Mouse (Mus musculus): ENCODE measurements around the gene Rbm42. TPM values are rescaled to one million over a fixed set of nuclear protein-coding genes. Genes with fewer than 3 reads are reported as not detected.

Gene Rbm42
- polyA plus RNA-seq, 1 experiment: 46.0 TPM

DNA sequence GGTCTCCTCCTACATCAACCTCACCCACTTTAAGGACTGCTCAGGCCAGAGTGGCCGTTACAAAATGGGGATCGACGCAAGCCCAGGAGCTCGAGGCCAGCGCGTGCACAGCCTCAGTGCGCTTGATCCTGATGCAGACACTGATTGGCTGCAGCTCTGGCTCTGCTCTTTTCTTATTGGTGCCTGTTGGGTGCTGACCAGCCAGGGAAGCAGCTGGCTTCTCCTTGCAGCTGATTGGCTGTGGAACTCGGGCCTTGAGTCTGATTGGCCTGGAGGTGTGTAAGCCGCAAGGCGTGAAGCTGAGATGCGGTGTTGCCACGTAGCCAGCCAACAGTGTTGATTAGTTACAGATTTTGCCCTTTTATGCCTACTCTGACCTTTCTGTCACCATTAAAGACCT is 51.3 kb downstream of the Rbm42 start, which contains the start of gene Zbtb32:
Gene Zbtb32, minus strand, starts transcription at position 124 of the 400 bp plus-strand sequence.
- H3K36me3 ChIP-seq (ENCODE audit: control insufficient read depth, insufficient read depth, low read length): no peaks in the 10 kb centered on the region
- H3K27ac ChIP-seq (ENCODE audit: insufficient read depth, low read depth, low read length): peak within 1 kb of the TSS; percentile 28
- H3K4me1 ChIP-seq (ENCODE audit: control insufficient read depth, insufficient read depth, low read length): peaks cover 8% of the 10 kb centered on the region
- WGBS: 92% methylated on average over 12 of the region's 12 CpGs
- TF ChIP-seq CTCF (conservative IDR thresholded peaks at IDR 0.05; ENCODE audit: insufficient read depth, insufficient read length, low read depth, low read length) (no peak), POLR2A (IDR thresholded peaks at IDR 0.05; ENCODE audit: low read depth, low read length) (no peak)
- no peak for DNase-seq
- no peak within 1 kb of the TSS for H3K4me3 ChIP-seq (ENCODE audit: insufficient read depth, low read depth, low read length)
- H3K27me3 ChIP-seq (replicated peaks; ENCODE audit: control insufficient read depth, insufficient read depth, low read length): no peaks in the 10 kb centered on the region; the same call in 1 of the 2 replicates

DNA sequence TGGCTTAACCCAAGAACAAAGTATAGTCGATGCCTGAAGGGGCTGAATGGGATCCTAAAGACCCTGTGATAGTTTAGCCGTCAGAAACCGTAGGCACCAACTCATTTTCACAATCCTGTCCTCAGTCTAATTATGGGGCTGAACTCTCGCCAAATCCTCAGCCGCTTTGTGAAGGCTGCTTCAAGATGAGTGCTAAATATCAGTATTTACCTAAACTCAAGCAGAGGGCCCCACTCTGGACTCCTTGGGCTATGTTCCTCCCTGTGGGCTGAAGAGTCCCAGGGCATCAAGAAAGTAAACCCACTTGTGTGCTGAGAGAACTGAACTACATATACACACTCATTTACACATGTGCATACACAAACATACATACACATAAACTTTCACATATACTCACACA is 53.3 kb downstream of the Rbm42 start:
- WGBS: 83% methylated on average over 5 of the region's 5 CpGs
- H3K27me3 ChIP-seq (replicated peaks; ENCODE audit: control insufficient read depth, insufficient read depth, low read length): no peaks in the 10 kb centered on the region; the same call in 1 of the 2 replicates
- no peaks in the 10 kb centered on the region for H3K36me3 ChIP-seq (ENCODE audit: control insufficient read depth, insufficient read depth, low read length)
- no peak overlapping the region for H3K27ac ChIP-seq (ENCODE audit: insufficient read depth, low read depth, low read length)
- TF ChIP-seq CTCF (conservative IDR thresholded peaks at IDR 0.05; ENCODE audit: insufficient read depth, insufficient read length, low read depth, low read length) (no peak), POLR2A (IDR thresholded peaks at IDR 0.05; ENCODE audit: low read depth, low read length) (no peak)
- H3K4me1 ChIP-seq (ENCODE audit: control insufficient read depth, insufficient read depth, low read length): no peaks in the 10 kb centered on the region; the same call in 1 of the 2 replicates
- H3K4me3 ChIP-seq (ENCODE audit: insufficient read depth, low read depth, low read length): no peak overlapping the region
- no peak for DNase-seq

DNA sequence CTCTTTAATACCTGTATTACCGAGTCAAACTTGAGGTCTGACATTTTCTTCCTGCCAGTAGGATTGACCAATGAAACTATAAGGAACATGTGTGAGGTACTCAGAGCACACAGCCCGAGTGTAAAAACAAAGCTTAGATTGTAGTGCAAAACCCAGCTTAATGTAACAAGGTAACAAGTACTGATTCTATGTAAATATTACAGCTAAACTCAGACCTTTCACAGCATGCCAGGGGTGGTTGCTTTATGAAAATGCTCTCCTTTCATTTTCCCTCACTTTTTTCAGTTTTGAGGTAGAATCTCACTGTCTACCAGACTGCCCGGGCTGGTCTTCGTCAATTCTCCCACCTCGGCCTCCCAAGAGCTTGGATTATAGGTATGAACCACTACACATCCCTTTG is 54.0 kb downstream of the Rbm42 start:
- Histone ChIP-seq H3K27me3 (replicated peaks; ENCODE audit: control insufficient read depth, insufficient read depth, low read length) (no peaks in the 10 kb centered on the region; the same call in 1 of the 2 replicates), H3K36me3 (ENCODE audit: control insufficient read depth, insufficient read depth, low read length) (no peaks in the 10 kb centered on the region), H3K27ac (ENCODE audit: insufficient read depth, low read depth, low read length) (no peak overlapping the region), H3K4me1 (ENCODE audit: control insufficient read depth, insufficient read depth, low read length) (no peaks in the 10 kb centered on the region; the same call in 1 of the 2 replicates), H3K4me3 (ENCODE audit: insufficient read depth, low read depth, low read length) (no peak overlapping the region)
- DNase-seq: no peak
- WGBS: 81% methylated on average over 5 of the region's 5 CpGs
- TF ChIP-seq CTCF (conservative IDR thresholded peaks at IDR 0.05; ENCODE audit: insufficient read depth, insufficient read length, low read depth, low read length) (no peak), POLR2A (IDR thresholded peaks at IDR 0.05; ENCODE audit: low read depth, low read length) (no peak)

DNA sequence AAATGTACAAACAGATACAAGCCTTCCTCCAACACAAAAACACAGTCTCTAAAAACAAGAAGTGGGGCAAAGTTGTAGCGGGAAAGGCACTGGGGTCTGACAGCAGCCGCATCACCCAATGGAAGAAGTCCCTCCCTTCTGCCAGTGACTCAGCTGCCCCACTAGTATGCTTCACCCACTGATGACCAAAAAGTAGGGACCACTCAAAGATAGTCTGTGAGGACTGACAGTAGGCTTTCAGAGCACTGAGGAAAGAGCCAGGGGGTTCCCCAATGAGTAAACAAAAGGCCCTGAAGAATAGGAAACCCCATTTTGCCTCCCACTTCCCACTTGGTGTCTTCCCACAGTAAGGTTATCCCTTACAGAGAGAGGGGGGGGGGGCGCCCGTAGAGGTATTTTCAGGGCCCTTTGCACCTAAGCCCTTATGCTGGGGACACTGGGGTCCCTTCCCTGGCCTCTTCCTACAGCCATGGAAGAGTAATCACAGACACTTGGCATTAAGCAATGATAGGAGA is 55.5 kb downstream of the Rbm42 start:
- 63% methylated on average over 4 of the region's 4 CpGs for WGBS
- no peak overlapping the region for H3K27ac ChIP-seq (ENCODE audit: insufficient read depth, low read depth, low read length)
- DNase-seq: no peak
- H3K27me3 ChIP-seq (replicated peaks; ENCODE audit: control insufficient read depth, insufficient read depth, low read length): no peaks in the 10 kb centered on the region; the same call in 1 of the 2 replicates
- no peaks in the 10 kb centered on the region for H3K36me3 ChIP-seq (ENCODE audit: control insufficient read depth, insufficient read depth, low read length)
- TF ChIP-seq CTCF (conservative IDR thresholded peaks at IDR 0.05; ENCODE audit: insufficient read depth, insufficient read length, low read depth, low read length): no peak
- TF ChIP-seq POLR2A (IDR thresholded peaks at IDR 0.05; ENCODE audit: low read depth, low read length): no peak
- peaks cover 4% of the 10 kb centered on the region; the same call in 1 of the 2 replicates for H3K4me1 ChIP-seq (ENCODE audit: control insufficient read depth, insufficient read depth, low read length)
- H3K4me3 ChIP-seq (ENCODE audit: insufficient read depth, low read depth, low read length): no peak overlapping the region

DNA sequence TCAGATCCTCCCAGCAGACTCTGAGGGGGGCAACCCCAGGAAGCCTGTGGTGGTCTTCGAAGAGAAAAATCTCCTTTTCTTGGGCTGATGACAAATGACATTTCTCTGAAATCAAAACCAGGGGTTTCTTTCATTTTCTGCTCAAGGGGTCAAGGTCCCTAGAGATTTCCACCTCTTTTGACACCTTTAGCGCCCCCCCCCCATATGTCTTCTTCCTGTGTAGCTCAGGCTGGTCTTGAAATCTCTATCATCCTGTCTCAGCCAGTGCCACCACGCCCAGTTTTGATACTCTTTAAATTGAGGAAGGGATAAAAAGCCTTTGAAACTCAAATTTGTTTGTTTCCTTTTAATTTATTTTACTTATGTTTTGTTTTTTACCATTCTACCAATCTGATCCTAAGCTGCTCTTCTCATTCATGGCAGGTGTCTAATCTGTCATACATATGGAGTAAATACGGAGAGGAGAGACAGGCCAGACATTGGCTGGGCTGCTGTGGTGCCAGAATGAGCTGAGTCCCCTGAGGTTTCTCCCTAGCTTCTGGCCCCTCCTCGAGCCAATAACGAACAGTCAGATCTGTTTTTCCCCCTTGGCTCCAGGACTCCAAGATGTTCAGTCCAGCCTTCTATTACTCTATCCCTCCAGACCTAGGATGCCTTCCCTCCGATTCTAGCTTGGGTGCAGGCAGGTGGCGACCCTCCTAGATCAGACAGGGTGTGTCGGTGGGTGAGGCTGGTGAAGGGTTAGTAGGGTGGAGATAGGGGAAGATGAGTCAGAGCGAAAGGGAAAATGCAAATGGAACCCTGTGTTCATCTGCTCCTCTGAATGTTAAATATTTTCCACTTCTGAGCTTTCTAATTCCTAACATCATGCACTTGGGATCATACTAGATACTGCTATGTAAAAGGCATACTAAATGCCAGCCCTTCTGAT is 56.3 kb downstream of the Rbm42 start:
- Histone ChIP-seq H3K36me3 (ENCODE audit: control insufficient read depth, insufficient read depth, low read length) (no peaks in the 10 kb centered on the region), H3K4me3 (ENCODE audit: insufficient read depth, low read depth, low read length) (no peak overlapping the region), H3K27ac (ENCODE audit: insufficient read depth, low read depth, low read length) (no peak overlapping the region), H3K27me3 (replicated peaks; ENCODE audit: control insufficient read depth, insufficient read depth, low read length) (no peaks in the 10 kb centered on the region; the same call in 1 of the 2 replicates), H3K4me1 (ENCODE audit: control insufficient read depth, insufficient read depth, low read length) (peaks cover 4% of the 10 kb centered on the region; the same call in 1 of the 2 replicates)
- TF ChIP-seq POLR2A (IDR thresholded peaks at IDR 0.05; ENCODE audit: low read depth, low read length): no peak
- TF ChIP-seq CTCF (conservative IDR thresholded peaks at IDR 0.05; ENCODE audit: insufficient read depth, insufficient read length, low read depth, low read length): no peak
- DNase-seq: no peak
- WGBS: 77% methylated on average over 10 of the region's 10 CpGs

DNA sequence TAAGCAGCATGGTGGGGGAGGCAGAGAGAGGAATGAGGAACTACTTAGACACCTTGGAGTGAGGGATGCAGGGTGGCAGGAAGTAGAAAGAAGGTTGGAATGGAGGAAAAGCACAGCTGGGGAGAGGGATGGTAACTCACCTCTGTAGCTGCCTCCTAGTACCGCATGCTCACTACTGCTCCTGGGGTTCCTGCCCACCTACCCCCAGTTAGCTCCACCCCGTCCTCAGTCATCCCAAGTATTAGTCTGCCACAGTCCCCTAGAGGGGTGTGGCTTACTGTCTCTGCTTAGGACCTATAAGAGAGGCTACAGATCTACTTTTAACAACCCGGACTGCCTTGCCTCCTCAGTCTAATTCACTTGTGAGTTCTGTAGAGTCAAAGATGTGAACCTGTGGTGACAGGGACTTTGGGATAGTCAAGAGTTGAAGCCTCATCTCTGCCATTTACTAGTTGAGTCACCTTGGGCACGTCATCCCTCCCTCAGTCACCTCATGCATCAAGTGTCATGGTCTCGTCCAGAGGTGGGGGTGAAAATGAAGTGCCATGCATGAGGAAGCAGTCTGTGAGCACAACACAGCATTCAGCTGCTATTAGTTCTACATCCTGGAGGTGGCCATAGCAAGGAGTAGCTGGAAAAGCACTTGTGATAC is 57.2 kb downstream of the Rbm42 start:
- Histone ChIP-seq H3K27ac (ENCODE audit: insufficient read depth, low read depth, low read length) (no peak overlapping the region), H3K27me3 (replicated peaks; ENCODE audit: control insufficient read depth, insufficient read depth, low read length) (no peaks in the 10 kb centered on the region), H3K36me3 (ENCODE audit: control insufficient read depth, insufficient read depth, low read length) (no peaks in the 10 kb centered on the region), H3K4me3 (ENCODE audit: insufficient read depth, low read depth, low read length) (no peak overlapping the region), H3K4me1 (ENCODE audit: control insufficient read depth, insufficient read depth, low read length) (peaks cover 4% of the 10 kb centered on the region; the same call in 1 of the 2 replicates)
- DNase-seq: no peak
- 63% methylated on average over 5 of the region's 5 CpGs for WGBS
- no peak for TF ChIP-seq POLR2A (IDR thresholded peaks at IDR 0.05; ENCODE audit: low read depth, low read length)
- no peak for TF ChIP-seq CTCF (conservative IDR thresholded peaks at IDR 0.05; ENCODE audit: insufficient read depth, insufficient read length, low read depth, low read length)
